Mouse (Mus musculus) heart, adult 2 months (tissue): ENCODE results near the gene Lrrc7.

Experiments used
- CTCF ChIP-seq: fragments of 200-600 bp; IDR thresholded peaks from 2 replicates; pipeline ENCODE4 v1.8.1; 2022; ENCODE audit warnings: antibody characterized with exemption, mild to moderate bottlenecking, moderate library complexity
- EP300 ChIP-seq: fragments of 200-500 bp; IDR thresholded peaks from 2 replicates; pipeline ENCODE4 v1.6.1; 2011; ENCODE audit warnings: low read depth, low read length, control low read depth; ENCODE audit not compliant: insufficient read depth

GRCm38 (mm10) chr3:158148998-158149397, 413.0 kb downstream of the Lrrc7 start:
- TF ChIP-seq CTCF = no peak
- TF ChIP-seq EP300 = no peak
